Mouse (Mus musculus) heart, embryonic 13.5 days (tissue): ENCODE measurements around the gene Bpifb2. TPM values are rescaled to one million over a fixed set of nuclear protein-coding genes. Genes with fewer than 3 reads are reported as not detected.

Experiments used
- ATAC-seq: fragments of 200-750 bp; cut with Nextera tagmentation; 2 replicates; pipeline ENCODE4 v1.8.0; 2017; ENCODE audit warnings: moderate TSS enrichment; ENCODE audit not compliant: insufficient number of reproducible peaks, low FRiP score, low TSS enrichment; ENCODE audit errors: extremely low read depth
- H3K27ac ChIP-seq: fragments of 300-500 bp; sonication (generic); replicated peaks from 2 replicates; pipeline ENCODE4 v1.5.1; 2015; ENCODE audit warnings: moderate library complexity, mild to moderate bottlenecking, inconsistent platforms
- H3K27me3 ChIP-seq: fragments of 300-500 bp; sonication (generic); replicated peaks from 2 replicates; pipeline ENCODE4 v1.6.1; 2015; ENCODE audit warnings: mild to moderate bottlenecking, inconsistent platforms
- H3K36me3 ChIP-seq: fragments of 300-500 bp; sonication (generic); 2 replicates; pipeline ENCODE4 v1.6.1; 2015; ENCODE audit warnings: mild to moderate bottlenecking, inconsistent platforms
- H3K4me1 ChIP-seq: fragments of 300-500 bp; sonication (generic); 2 replicates; pipeline ENCODE4 v1.6.1; 2015; ENCODE audit warnings: inconsistent platforms
- H3K4me2 ChIP-seq: fragments of 300-500 bp; sonication (generic); 2 replicates; pipeline ENCODE4 v1.6.1; 2015; ENCODE audit warnings: inconsistent platforms, mild to moderate bottlenecking, moderate library complexity
- H3K4me3 ChIP-seq: fragments of 300-500 bp; sonication (generic); 2 replicates; pipeline ENCODE4 v1.5.1; 2015; ENCODE audit warnings: moderate library complexity, mild to moderate bottlenecking, inconsistent platforms
- H3K9ac ChIP-seq: fragments of 300-500 bp; sonication (generic); 2 replicates; pipeline ENCODE4 v1.6.1; 2015; ENCODE audit warnings: inconsistent platforms, mild to moderate bottlenecking, moderate library complexity
- H3K9me3 ChIP-seq: fragments of 300-500 bp; sonication (generic); 2 replicates; pipeline ENCODE4 v1.6.1; 2016; ENCODE audit warnings: inconsistent platforms
- WGBS: fragments of 180-500 bp; shearing (Covaris S2); methylation state at CpG from one replicate; pipeline ENCODE4 v1.1.7; 2015; ENCODE audit warnings: mixed read lengths; 5-methylcytosine and 5-hydroxymethylcytosine counted together
- polyA plus RNA-seq: library from polyadenylated mRNA; unstranded; fragments of >200 nt; fragmentation: Nextera tagmentation; extraction: Ambion mirVana; gene quantifications from 2 replicates; pipeline ENCODE4 v1.2.1, GENCODE M21; 2015

Bpifb2 gene
- polyA plus RNA-seq, 1 experiment from 2014 or later = 0.11 TPM

- Histone ChIP-seq H3K27me3 (no peaks in the 10 kb centered on the region), H3K36me3 (no peaks in the 10 kb centered on the region), H3K9me3 (no peaks in the 10 kb centered on the region), H3K4me3 (no peak overlapping the region), H3K27ac (no peak overlapping the region), H3K4me2 (no peak overlapping the region), H3K9ac (no peak overlapping the region), H3K4me1 (no peaks in the 10 kb centered on the region)
- no peak for ATAC-seq
- 77% methylated on average over 6 of the region's 6 CpGs for WGBS
Observed at GRCm38 (mm10) chr2:153933311-153933710, 58.5 kb downstream of the Bpifb2 start.

DNA sequence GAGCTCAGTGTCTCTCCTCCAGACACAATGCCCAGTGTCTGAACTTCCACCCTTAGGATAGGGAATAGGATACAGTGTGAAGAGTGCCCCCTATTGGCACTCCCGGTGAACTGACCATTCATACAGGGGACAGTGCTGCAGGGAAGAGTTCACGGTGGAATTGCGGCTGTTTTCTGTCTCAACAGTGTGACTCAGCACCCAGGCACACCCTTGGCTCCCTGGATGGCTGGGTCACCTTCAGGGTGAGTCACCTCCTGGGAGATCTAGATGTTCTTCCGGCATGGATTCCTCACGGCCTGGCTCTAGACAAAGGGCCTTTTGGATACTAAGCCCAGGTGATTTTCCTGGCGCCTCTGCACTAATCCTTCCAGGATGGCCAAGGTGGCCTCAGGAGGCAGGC is 60.5 kb downstream of the Bpifb2 start:
- no peaks in the 10 kb centered on the region for H3K4me1 ChIP-seq
- H3K27ac ChIP-seq = no peak overlapping the region
- no peak overlapping the region for H3K4me2 ChIP-seq
- H3K4me3 ChIP-seq = no peak overlapping the region
- no peaks in the 10 kb centered on the region for H3K36me3 ChIP-seq
- no peak overlapping the region for H3K9ac ChIP-seq
- no peaks in the 10 kb centered on the region for H3K9me3 ChIP-seq
- ATAC-seq = no peak
- no peaks in the 10 kb centered on the region for H3K27me3 ChIP-seq
- WGBS = 83% methylated on average over 6 of the region's 6 CpGs

DNA sequence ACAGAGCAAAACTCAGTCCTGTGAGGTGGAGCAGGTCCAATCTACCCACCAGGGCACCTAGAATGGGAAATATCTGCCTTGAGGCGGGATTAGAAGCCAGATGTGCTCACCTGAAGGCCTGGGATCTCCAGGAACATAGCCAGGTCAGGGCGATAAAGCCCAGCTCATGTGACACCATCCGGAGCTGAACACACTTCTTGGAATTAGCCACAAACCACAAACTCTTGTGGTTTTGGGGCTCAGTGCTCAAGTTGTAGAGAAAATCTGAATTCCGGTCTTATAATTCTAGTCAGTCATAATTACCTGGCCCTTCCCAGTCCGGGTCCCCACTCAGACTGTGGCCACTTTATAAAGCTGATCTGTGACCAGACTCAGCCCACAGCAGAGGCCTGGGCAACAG is 63.0 kb downstream of the Bpifb2 start, which contains the start of gene Bpifb4:
TSS of gene Bpifb4 (plus strand) at position 370 of the 400 bp plus-strand sequence.
- H3K4me3 ChIP-seq = no peak within 1 kb of the TSS
- no peaks in the 10 kb centered on the region for H3K27me3 ChIP-seq
- H3K27ac ChIP-seq = no peak within 1 kb of the TSS
- no peak within 1 kb of the TSS for H3K4me2 ChIP-seq
- H3K4me1 ChIP-seq = no peaks in the 10 kb centered on the region
- H3K9me3 ChIP-seq = no peaks in the 10 kb centered on the region
- no peak for ATAC-seq
- WGBS = 72% methylated on average over 5 of the region's 5 CpGs
- H3K9ac ChIP-seq = no peak within 1 kb of the TSS
- no peaks in the 10 kb centered on the region for H3K36me3 ChIP-seq

GRCm38 (mm10) chr2:153943537-153943936 is 68.7 kb downstream of the Bpifb2 start:
- no peaks in the 10 kb centered on the region for H3K36me3 ChIP-seq

GRCm38 (mm10) chr2:153944567-153944966 is 69.7 kb downstream of the Bpifb2 start:
- Histone ChIP-seq H3K27ac (no peak overlapping the region), H3K4me3 (no peak overlapping the region), H3K27me3 (peaks cover 16% of the 10 kb centered on the region), H3K9me3 (no peaks in the 10 kb centered on the region), H3K4me2 (no peak overlapping the region), H3K9ac (no peak overlapping the region), H3K36me3 (no peaks in the 10 kb centered on the region), H3K4me1 (no peaks in the 10 kb centered on the region)
- WGBS = 84% methylated on average over 8 of the region's 8 CpGs
- ATAC-seq = no peak

More at GRCm38 (mm10) chr2:153943537-153943936, 68.7 kb downstream of the Bpifb2 start:
- Histone ChIP-seq H3K27me3 (peaks cover 16% of the 10 kb centered on the region), H3K27ac (no peak overlapping the region), H3K4me1 (no peaks in the 10 kb centered on the region), H3K9ac (no peak overlapping the region), H3K9me3 (no peaks in the 10 kb centered on the region), H3K4me3 (no peak overlapping the region), H3K4me2 (no peak overlapping the region)
- ATAC-seq = no peak
- 32% methylated on average over 3 of the region's 3 CpGs for WGBS

Other genes with a start within 250 kb of the Bpifb2 start
- gene Commd7, start 242.3 kb upstream of the Bpifb2 start, polyA plus RNA-seq = 55.1 and 63.2 TPM in 2 replicates
- gene Dnmt3b, start 225.6 kb upstream of the Bpifb2 start, polyA plus RNA-seq = 5.0 and 5.3 TPM in 2 replicates
- gene Dnmt3c, start 178.4 kb upstream of the Bpifb2 start, polyA plus RNA-seq = not detected in 2 replicates
- gene Mapre1, start 133.8 kb upstream of the Bpifb2 start, polyA plus RNA-seq = 232 and 254 TPM in 2 replicates
- not detected in 2 replicates for gene Efcab8, start 95.1 kb upstream of the Bpifb2 start, polyA plus RNA-seq
- gene Sun5, start 4.0 kb upstream of the Bpifb2 start, polyA plus RNA-seq = not detected in 2 replicates
- gene Bpifb6, start 25.3 kb downstream of the Bpifb2 start, polyA plus RNA-seq = not detected in 2 replicates
- gene Bpifb3, start 43.2 kb downstream of the Bpifb2 start, polyA plus RNA-seq = not detected in 2 replicates
- not detected in 2 replicates for gene Bpifb4, start 63.2 kb downstream of the Bpifb2 start, polyA plus RNA-seq
- gene Bpifa6, start 99.9 kb downstream of the Bpifb2 start, polyA plus RNA-seq = not detected in 2 replicates
- gene Bpifa2, start 133.2 kb downstream of the Bpifb2 start, polyA plus RNA-seq = not detected in 2 replicates